Comparison of ENCODE assay signal across 8 mouse cellular contexts in the genomic region with DNA sequence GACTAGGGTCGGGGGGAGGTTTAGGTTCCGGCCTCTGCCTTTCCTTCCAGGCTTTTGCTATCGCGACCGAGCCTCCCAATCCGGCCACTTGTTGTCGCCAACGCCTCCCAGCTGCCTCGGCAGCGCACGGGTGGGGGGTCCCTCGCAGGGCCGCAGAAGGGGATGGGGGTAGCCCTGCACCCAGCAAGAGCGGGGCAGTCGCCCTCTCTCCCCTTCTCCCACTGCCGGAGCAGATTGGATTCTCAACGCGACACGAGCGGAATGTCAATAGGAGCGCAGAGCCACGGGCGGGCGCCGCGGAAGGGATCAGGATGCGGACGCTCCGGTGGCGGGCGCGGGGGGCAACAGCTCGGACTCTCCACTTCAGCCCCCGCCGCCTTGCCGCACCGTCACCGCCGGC. TPM values are rescaled to one million over a fixed set of nuclear protein-coding genes. Genes with fewer than 3 reads are reported as not detected.
DNase-seq lines count a peak whose midpoint lies in the region; ATAC-seq lines count a peak whose summit lies in the region.

No protein-coding gene starts in this region.

- H3K36me3 ChIP-seq in kidney, embryonic 16.5 days (ENCODE audit: insufficient read depth, low read length): no peaks in the 10 kb centered on the region
- H3K36me3 ChIP-seq in embryonic facial prominence, embryonic 13.5 days: no peaks in the 10 kb centered on the region
- no peaks in the 10 kb centered on the region for H3K36me3 ChIP-seq in limb, embryonic 10.5 days
- H3K36me3 ChIP-seq in neural tube, embryonic 13.5 days: no peaks in the 10 kb centered on the region

- peak overlapping the region; percentile 53 for H3K4me3 ChIP-seq in kidney, embryonic 16.5 days (ENCODE audit: low read length)
- H3K4me3 ChIP-seq in embryonic facial prominence, embryonic 13.5 days: peak overlapping the region; percentile 55
- peak overlapping the region; percentile 61 for H3K4me3 ChIP-seq in limb, embryonic 10.5 days
- peak overlapping the region; percentile 67 for H3K4me3 ChIP-seq in neural tube, embryonic 13.5 days

- H3K4me1 ChIP-seq in kidney, embryonic 16.5 days (ENCODE audit: insufficient read depth, low read length): peaks cover 12% of the 10 kb centered on the region
- peaks cover 16% of the 10 kb centered on the region for H3K4me1 ChIP-seq in embryonic facial prominence, embryonic 13.5 days
- peaks cover 28% of the 10 kb centered on the region for H3K4me1 ChIP-seq in limb, embryonic 10.5 days
- peaks cover 52% of the 10 kb centered on the region for H3K4me1 ChIP-seq in neural tube, embryonic 13.5 days (replicated peaks)

- H3K9me3 ChIP-seq in kidney, embryonic 16.5 days (ENCODE audit: low read length): no peaks in the 10 kb centered on the region
- H3K9me3 ChIP-seq in embryonic facial prominence, embryonic 13.5 days: no peaks in the 10 kb centered on the region
- H3K9me3 ChIP-seq in limb, embryonic 10.5 days (replicated peaks): no peaks in the 10 kb centered on the region
- H3K9me3 ChIP-seq in neural tube, embryonic 13.5 days: no peaks in the 10 kb centered on the region

- no peak for ATAC-seq in kidney, embryonic 16.5 days (ENCODE audit: low FRiP score, low TSS enrichment)
- no peak for ATAC-seq in embryonic facial prominence, embryonic 13.5 days (ENCODE audit: insufficient number of reproducible peaks, insufficient read depth, low FRiP score, low TSS enrichment, low read depth)
- peak; percentile 14; the same call in 1 of the 2 replicates for ATAC-seq in neural tube, embryonic 13.5 days (ENCODE audit: low read depth)

- H3K27me3 ChIP-seq in kidney, embryonic 16.5 days (ENCODE audit: insufficient read depth, low read length): peaks cover 76% of the 10 kb centered on the region
- H3K27me3 ChIP-seq in embryonic facial prominence, embryonic 13.5 days: peaks cover 95% of the 10 kb centered on the region
- H3K27me3 ChIP-seq in limb, embryonic 10.5 days (ENCODE audit: low read depth, poor library complexity, severe bottlenecking): peaks cover 100% of the 10 kb centered on the region
- peaks cover 86% of the 10 kb centered on the region for H3K27me3 ChIP-seq in neural tube, embryonic 13.5 days

- no peak overlapping the region for H3K27ac ChIP-seq in kidney, embryonic 16.5 days (ENCODE audit: low read length)
- no peak overlapping the region for H3K27ac ChIP-seq in embryonic facial prominence, embryonic 13.5 days
- no peak overlapping the region for H3K27ac ChIP-seq in limb, embryonic 10.5 days
- no peak overlapping the region for H3K27ac ChIP-seq in neural tube, embryonic 13.5 days (replicated peaks)

- no peak overlapping the region for H3K9ac ChIP-seq in kidney, embryonic 16.5 days (replicated peaks; ENCODE audit: low read length)
- peak overlapping the region; percentile 59 for H3K9ac ChIP-seq in embryonic facial prominence, embryonic 13.5 days
- peak overlapping the region; percentile 81 for H3K9ac ChIP-seq in neural tube, embryonic 13.5 days

- peak overlapping the region; percentile 92 for H3K4me2 ChIP-seq in kidney, embryonic 16.5 days (replicated peaks; ENCODE audit: low read depth, low read length)
- peak overlapping the region; percentile 98 for H3K4me2 ChIP-seq in embryonic facial prominence, embryonic 13.5 days
- peak overlapping the region; percentile 99 for H3K4me2 ChIP-seq in neural tube, embryonic 13.5 days

- DNase-seq in kidney, postnatal 36 days: no peak
- DNase-seq in limb, embryonic 10.5 days (ENCODE audit: low spot score): peak; percentile 58
- DNase-seq in urinary bladder, postnatal 14 days (ENCODE audit: low spot score): no peak
- no peak for DNase-seq in right cerebral cortex, postnatal 25 days
- no peak for DNase-seq in adrenal gland, postnatal 36 days

- under 1% methylated on average over 21 of the region's 39 CpGs for WGBS in kidney, embryonic 16.5 days
- 0% methylated on average over 39 of the region's 39 CpGs for WGBS in embryonic facial prominence, embryonic 13.5 days
- under 1% methylated on average over 38 of the region's 39 CpGs for WGBS in limb, embryonic 10.5 days
- under 1% methylated on average over 39 of the region's 39 CpGs for WGBS in neural tube, embryonic 13.5 days

RNA-seq across cellular contexts. Expression of gene Cabp7, which starts 0.6 kb away (rescaled TPM):
- 0.12 TPM in 2 replicates for polyA plus RNA-seq in kidney, embryonic 16.5 days (2015; fragmentation: Nextera tagmentation; extraction: Ambion mirVana)
- 0.17 and 0.34 TPM in 2 replicates for polyA plus RNA-seq in embryonic facial prominence, embryonic 13.5 days (2015; fragmentation: Nextera tagmentation; extraction: Ambion mirVana)
- polyA plus RNA-seq in limb, embryonic 10.5 days (2016; fragmentation: Nextera tagmentation; extraction: Ambion mirVana): 0.10 and 0.13 TPM in 2 replicates
- polyA plus RNA-seq in neural tube, embryonic 13.5 days (2015; fragmentation: Nextera tagmentation; extraction: Ambion mirVana): 2.7 and 3.3 TPM in 2 replicates
- total RNA-seq in adrenal gland, postnatal 36 days (2021): under 1 TPM in 1 of 2 experiments, not detected in 1; 0.20 TPM

RNA-seq across cellular contexts. Expression of gene Zmat5, which starts 41.5 kb away (rescaled TPM):
- polyA plus RNA-seq in kidney, embryonic 16.5 days (2015; fragmentation: Nextera tagmentation; extraction: Ambion mirVana): 70.9 and 71.8 TPM in 2 replicates
- polyA plus RNA-seq in embryonic facial prominence, embryonic 13.5 days (2015; fragmentation: Nextera tagmentation; extraction: Ambion mirVana): 57.6 and 69.4 TPM in 2 replicates
- polyA plus RNA-seq in limb, embryonic 10.5 days (2016; fragmentation: Nextera tagmentation; extraction: Ambion mirVana): 83.0 and 83.7 TPM in 2 replicates
- polyA plus RNA-seq in neural tube, embryonic 13.5 days (2015; fragmentation: Nextera tagmentation; extraction: Ambion mirVana): 61.5 and 72.6 TPM in 2 replicates
- 10 to 100 TPM; 44.5 to 49.6 TPM for total RNA-seq in adrenal gland, postnatal 36 days (2021)

RNA-seq across cellular contexts. Expression of gene Uqcr10, which starts 41.8 kb away (rescaled TPM):
- 915 and 962 TPM in 2 replicates for polyA plus RNA-seq in kidney, embryonic 16.5 days (2015; fragmentation: Nextera tagmentation; extraction: Ambion mirVana)
- 769 and 773 TPM in 2 replicates for polyA plus RNA-seq in embryonic facial prominence, embryonic 13.5 days (2015; fragmentation: Nextera tagmentation; extraction: Ambion mirVana)
- polyA plus RNA-seq in limb, embryonic 10.5 days (2016; fragmentation: Nextera tagmentation; extraction: Ambion mirVana): 672 and 718 TPM in 2 replicates
- 595 and 628 TPM in 2 replicates for polyA plus RNA-seq in neural tube, embryonic 13.5 days (2015; fragmentation: Nextera tagmentation; extraction: Ambion mirVana)
- 100 to 1,000 TPM; 958 to 992 TPM for total RNA-seq in adrenal gland, postnatal 36 days (2021)
